Mouse (Mus musculus): ENCODE data around the gene C530025M09Rik. TPM values are rescaled to one million over a fixed set of nuclear protein-coding genes. Genes with fewer than 3 reads are reported as not detected.

C530025M09Rik gene
- polyA plus RNA-seq, 1 experiment from 2014 or later, result 0.41 TPM

GRCm38 (mm10) chr2:149831459-149832245 lies 639 bp upstream of the C530025M09Rik start:
- Histone ChIP-seq H3K4me1 (replicated peaks) (peaks cover 28% of the 10 kb centered on the region), H3K36me3 (no peaks in the 10 kb centered on the region), H3K4me3 (peak overlapping the region; percentile 74), H3K27me3 (ENCODE audit: insufficient read depth, poor library complexity, severe bottlenecking) (peaks cover 59% of the 10 kb centered on the region), H3K27ac (no peak overlapping the region), H3K9me3 (no peaks in the 10 kb centered on the region)
- 1% methylated on average over 29 of the region's 29 CpGs for WGBS
- peak; percentile 31 for DNase-seq (ENCODE audit: low spot score)

DNA sequence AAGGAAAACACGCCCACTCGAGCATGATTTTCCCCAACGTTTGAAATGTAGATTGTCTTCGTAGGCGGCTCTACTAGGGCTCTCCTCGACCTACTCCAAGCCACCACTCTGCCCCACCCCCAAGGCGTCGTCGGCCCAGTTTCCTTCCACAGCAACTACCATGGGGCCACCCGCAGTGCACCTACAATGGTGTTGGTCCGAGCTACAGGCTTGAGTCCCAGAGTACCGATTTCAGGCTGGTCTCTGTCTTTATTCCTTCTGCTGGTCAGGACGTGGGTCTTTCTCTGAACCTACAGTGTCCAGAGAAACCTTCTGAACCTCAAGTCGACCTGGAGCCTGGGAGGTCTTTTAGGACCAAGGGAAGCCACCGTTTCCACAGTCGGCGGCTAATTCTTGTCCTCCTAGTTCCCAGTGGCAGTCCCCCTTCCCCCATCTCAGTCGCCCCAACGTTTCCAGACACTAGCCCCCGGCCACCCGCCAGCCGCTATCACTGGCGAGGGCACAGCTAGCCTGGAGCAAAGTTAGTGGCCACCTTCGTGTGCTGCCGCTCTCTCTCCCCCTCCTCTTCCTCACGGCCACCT lies 968 bp downstream of the C530025M09Rik start:
- Histone ChIP-seq H3K9me3 (no peaks in the 10 kb centered on the region), H3K27me3 (ENCODE audit: insufficient read depth, poor library complexity, severe bottlenecking) (peaks cover 59% of the 10 kb centered on the region), H3K4me1 (replicated peaks) (peaks cover 28% of the 10 kb centered on the region), H3K4me3 (peak overlapping the region; percentile 74), H3K36me3 (no peaks in the 10 kb centered on the region), H3K27ac (peak overlapping the region; percentile 86)
- under 1% methylated on average over 26 of the region's 26 CpGs for WGBS
- no peak for DNase-seq (ENCODE audit: low spot score)

GRCm38 (mm10) chr2:149828911-149829310 lies 2.1 kb downstream of the C530025M09Rik start, which contains the start of gene Syndig1:
Gene Syndig1 (plus strand): TSS chr2:149829211.
- Histone ChIP-seq H3K4me3 (peak within 1 kb of the TSS; percentile 74), H3K9me3 (no peaks in the 10 kb centered on the region), H3K4me1 (replicated peaks) (peaks cover 28% of the 10 kb centered on the region), H3K27ac (peak within 1 kb of the TSS; percentile 86), H3K36me3 (no peaks in the 10 kb centered on the region), H3K27me3 (ENCODE audit: insufficient read depth, poor library complexity, severe bottlenecking) (peaks cover 58% of the 10 kb centered on the region)
- DNase-seq (ENCODE audit: low spot score), result no peak
- 76% methylated on average over 2 of the region's 2 CpGs for WGBS

DNA sequence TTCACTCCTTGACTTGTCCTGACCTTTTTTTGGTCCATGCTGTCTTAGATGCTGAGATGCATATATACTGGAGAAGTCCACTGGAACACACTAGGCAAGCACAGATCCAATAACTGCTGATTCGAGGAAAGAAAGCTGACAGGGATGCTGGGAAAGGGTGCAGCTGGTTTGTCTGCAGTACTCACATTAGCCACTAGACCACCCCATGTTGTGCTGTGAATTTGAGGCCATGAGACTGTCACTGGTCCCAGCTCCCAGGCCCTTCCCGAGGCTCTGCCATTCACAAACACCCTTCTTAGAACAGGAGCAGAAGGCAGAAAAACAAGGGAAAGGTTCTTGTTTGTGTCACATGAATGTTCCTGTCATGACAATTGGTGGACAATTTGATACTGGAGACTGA lies 10.8 kb downstream of the C530025M09Rik start:
- H3K4me3 ChIP-seq, result no peak overlapping the region
- H3K36me3 ChIP-seq, result no peaks in the 10 kb centered on the region
- H3K27me3 ChIP-seq (ENCODE audit: insufficient read depth, poor library complexity, severe bottlenecking), result no peaks in the 10 kb centered on the region
- H3K4me1 ChIP-seq (replicated peaks), result no peaks in the 10 kb centered on the region
- no peaks in the 10 kb centered on the region for H3K9me3 ChIP-seq
- WGBS, result 41% methylated on average over 2 of the region's 2 CpGs
- DNase-seq (ENCODE audit: low spot score), result no peak
- no peak overlapping the region for H3K27ac ChIP-seq

- Histone ChIP-seq H3K9me3 (no peaks in the 10 kb centered on the region), H3K4me3 (no peak overlapping the region), H3K27ac (no peak overlapping the region), H3K36me3 (no peaks in the 10 kb centered on the region), H3K27me3 (ENCODE audit: insufficient read depth, poor library complexity, severe bottlenecking) (no peaks in the 10 kb centered on the region), H3K4me1 (replicated peaks) (no peaks in the 10 kb centered on the region)
- WGBS, result 91% methylated on average over 3 of the region's 3 CpGs
- DNase-seq (ENCODE audit: low spot score), result no peak
Observed at GRCm38 (mm10) chr2:149819751-149820150, 11.3 kb downstream of the C530025M09Rik start.

DNA sequence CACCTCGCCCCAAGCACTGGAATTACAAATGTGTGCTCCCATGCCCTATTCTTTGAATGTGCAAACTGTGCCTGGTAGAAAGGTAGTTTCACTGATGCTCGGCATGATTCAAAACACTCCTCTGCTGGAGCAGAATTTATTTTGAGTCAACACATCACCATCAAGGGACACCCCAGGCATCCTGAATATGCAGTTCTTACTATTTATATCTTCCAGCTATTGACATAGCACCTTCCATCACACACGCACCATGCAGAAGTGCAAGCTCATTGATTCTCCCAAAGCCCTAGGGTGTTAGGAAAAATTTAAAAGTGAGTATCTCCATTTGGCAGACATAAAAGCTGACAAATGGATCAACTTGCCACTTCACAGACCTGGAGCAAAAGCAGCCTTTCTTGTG lies 12.6 kb downstream of the C530025M09Rik start:
- no peaks in the 10 kb centered on the region for H3K4me1 ChIP-seq (replicated peaks)
- no peak overlapping the region for H3K4me3 ChIP-seq
- 83% methylated on average over 3 of the region's 3 CpGs for WGBS
- DNase-seq (ENCODE audit: low spot score), result no peak
- no peaks in the 10 kb centered on the region for H3K27me3 ChIP-seq (ENCODE audit: insufficient read depth, poor library complexity, severe bottlenecking)
- H3K36me3 ChIP-seq, result no peaks in the 10 kb centered on the region
- no peaks in the 10 kb centered on the region for H3K9me3 ChIP-seq
- no peak overlapping the region for H3K27ac ChIP-seq

DNA sequence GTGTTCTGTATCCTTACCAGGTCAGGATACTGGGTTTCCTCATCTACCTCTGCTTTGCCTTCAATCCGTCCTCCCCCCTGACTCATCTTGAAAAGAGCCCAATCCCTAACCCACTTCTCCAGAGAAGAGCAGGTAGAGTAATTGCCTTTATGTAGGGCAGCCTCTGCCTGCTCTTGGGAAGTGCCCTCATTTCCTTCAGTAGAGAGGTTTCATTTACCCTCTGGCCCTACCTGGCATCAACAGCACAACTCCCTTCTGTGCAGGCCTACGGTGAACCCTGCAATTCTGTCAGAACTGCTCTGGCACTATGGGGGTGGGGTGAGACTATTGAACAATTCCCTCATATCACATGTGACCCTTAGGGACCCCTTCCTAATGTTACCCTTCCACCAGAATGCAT lies 18.1 kb downstream of the C530025M09Rik start:
- Histone ChIP-seq H3K27me3 (ENCODE audit: insufficient read depth, poor library complexity, severe bottlenecking) (no peaks in the 10 kb centered on the region), H3K36me3 (no peaks in the 10 kb centered on the region), H3K4me3 (no peak overlapping the region), H3K27ac (no peak overlapping the region), H3K4me1 (replicated peaks) (no peaks in the 10 kb centered on the region), H3K9me3 (no peaks in the 10 kb centered on the region)
- WGBS, result 96% methylated on average over 2 of the region's 2 CpGs
- DNase-seq (ENCODE audit: low spot score), result no peak

GRCm38 (mm10) chr2:149805256-149805655 lies 25.8 kb downstream of the C530025M09Rik start:
- H3K27me3 ChIP-seq (ENCODE audit: insufficient read depth, poor library complexity, severe bottlenecking), result no peaks in the 10 kb centered on the region
- WGBS, result 88% methylated on average over 2 of the region's 2 CpGs
- H3K27ac ChIP-seq, result no peak overlapping the region
- no peaks in the 10 kb centered on the region for H3K9me3 ChIP-seq
- H3K4me3 ChIP-seq, result no peak overlapping the region
- no peak for DNase-seq (ENCODE audit: low spot score)
- no peaks in the 10 kb centered on the region for H3K36me3 ChIP-seq
- H3K4me1 ChIP-seq (replicated peaks), result no peaks in the 10 kb centered on the region

DNA sequence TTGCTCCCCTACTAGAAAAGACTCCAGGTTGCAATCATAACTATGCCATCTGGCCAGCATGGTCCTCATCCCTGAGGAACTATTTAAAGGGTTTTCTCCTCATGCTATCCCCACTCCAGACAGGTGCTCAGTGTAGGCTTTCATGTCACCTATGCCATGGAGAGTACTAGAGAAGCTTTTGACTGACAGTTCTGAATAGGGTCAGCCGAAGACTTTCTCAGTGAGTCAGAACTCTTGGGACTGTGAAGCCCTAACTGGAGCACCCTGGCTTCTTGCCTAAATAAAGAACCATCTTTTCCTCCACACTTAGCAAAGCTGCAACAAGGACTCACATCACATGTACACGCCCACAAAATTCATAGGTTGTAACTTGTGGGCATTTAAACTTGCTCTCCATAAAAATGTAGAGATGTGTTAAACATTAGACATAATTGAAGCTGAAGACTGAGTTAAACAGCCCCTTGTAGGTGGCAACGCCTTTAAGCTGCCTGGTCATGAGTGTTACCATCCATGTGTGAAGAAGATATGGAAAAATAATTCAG lies 26.3 kb downstream of the C530025M09Rik start:
- Histone ChIP-seq H3K9me3 (no peaks in the 10 kb centered on the region), H3K4me1 (replicated peaks) (no peaks in the 10 kb centered on the region), H3K27me3 (ENCODE audit: insufficient read depth, poor library complexity, severe bottlenecking) (no peaks in the 10 kb centered on the region), H3K4me3 (no peak overlapping the region), H3K27ac (no peak overlapping the region), H3K36me3 (no peaks in the 10 kb centered on the region)
- 87% methylated on average over 3 of the region's 3 CpGs for WGBS
- DNase-seq (ENCODE audit: low spot score), result no peak

DNA sequence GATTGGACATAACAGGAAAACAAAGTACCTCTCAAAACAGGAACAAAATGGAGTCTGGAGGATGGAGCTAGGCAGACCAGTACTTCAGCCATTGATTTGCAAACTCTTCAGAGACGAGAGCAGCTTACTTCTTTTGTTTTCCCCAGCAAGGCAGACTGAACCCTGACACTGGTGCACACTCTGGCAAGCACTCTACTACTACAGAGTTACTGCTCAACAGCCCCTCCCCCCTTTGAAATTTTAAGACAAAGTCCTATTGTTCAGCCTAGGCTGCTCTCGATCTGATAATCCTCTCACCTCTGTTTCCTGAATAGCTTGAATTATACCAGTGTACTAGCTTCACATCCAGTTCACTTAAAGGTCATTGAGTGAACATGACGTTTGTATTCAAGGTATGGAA lies 32.4 kb downstream of the C530025M09Rik start:
- WGBS, result 13% methylated on average over 3 of the region's 3 CpGs

More for the DNA sequence above, 32.4 kb downstream of the C530025M09Rik start:
- Histone ChIP-seq H3K27ac (no peak overlapping the region), H3K27me3 (ENCODE audit: insufficient read depth, poor library complexity, severe bottlenecking) (no peaks in the 10 kb centered on the region), H3K36me3 (no peaks in the 10 kb centered on the region), H3K4me1 (replicated peaks) (peaks cover 11% of the 10 kb centered on the region; the same call in 1 of the 2 replicates), H3K9me3 (no peaks in the 10 kb centered on the region), H3K4me3 (no peak overlapping the region)
- no peak for DNase-seq (ENCODE audit: low spot score)

Other genes with a start within 250 kb of the C530025M09Rik start
- gene Syndig1, start 2.0 kb downstream of the C530025M09Rik start, polyA plus RNA-seq (2016; fragmentation: Nextera tagmentation; extraction: Ambion mirVana), result 2.9 and 6.7 TPM in 2 replicates